Mouse (Mus musculus): Measurements from ENCODE around the gene Rev3l. TPM values are rescaled to one million over a fixed set of nuclear protein-coding genes. Genes with fewer than 3 reads are reported as not detected.
A peak's percentile ranks its signal among the peaks of the same experiment; 100 is the strongest.

Rev3l gene
- polyA plus RNA-seq, 1 experiment: 38.4 TPM

- Histone ChIP-seq H3K27me3 (ENCODE audit: control insufficient read depth, insufficient read depth, low read length) (no peaks in the 10 kb centered on the region), H3K36me3 (ENCODE audit: control insufficient read depth, insufficient read depth, low read length) (no peaks in the 10 kb centered on the region), H3K27ac (ENCODE audit: control insufficient read depth, insufficient read depth, low read depth, low read length) (no peak overlapping the region; the same call in 1 of the 2 replicates), H3K4me3 (ENCODE audit: control insufficient read depth, low read depth, low read length) (no peak overlapping the region), H3K4me1 (ENCODE audit: control insufficient read depth, insufficient read depth, low read length) (peaks cover 7% of the 10 kb centered on the region)
- TF ChIP-seq CTCF (IDR thresholded peaks at IDR 0.05; ENCODE audit: control insufficient read depth, insufficient read depth, insufficient replicate concordance, low read depth, low read length) (no peak), POLR2A (IDR thresholded peaks at IDR 0.05; ENCODE audit: control insufficient read depth, low read depth, low read length) (no peak)
Observed at GRCm38 (mm10) chr10:39893702-39894697, 162.1 kb downstream of the Rev3l start.

- Histone ChIP-seq H3K4me3 (ENCODE audit: control insufficient read depth, low read depth, low read length) (no peak overlapping the region), H3K4me1 (ENCODE audit: control insufficient read depth, insufficient read depth, low read length) (peaks cover 8% of the 10 kb centered on the region), H3K27ac (ENCODE audit: control insufficient read depth, insufficient read depth, low read depth, low read length) (no peak overlapping the region), H3K36me3 (ENCODE audit: control insufficient read depth, insufficient read depth, low read length) (no peaks in the 10 kb centered on the region), H3K27me3 (ENCODE audit: control insufficient read depth, insufficient read depth, low read length) (no peaks in the 10 kb centered on the region)
- TF ChIP-seq POLR2A (IDR thresholded peaks at IDR 0.05; ENCODE audit: control insufficient read depth, low read depth, low read length): no peak
Observed at GRCm38 (mm10) chr10:39896503-39896902, 164.6 kb downstream of the Rev3l start.

- Histone ChIP-seq H3K36me3 (ENCODE audit: control insufficient read depth, insufficient read depth, low read length) (no peaks in the 10 kb centered on the region), H3K27ac (ENCODE audit: control insufficient read depth, insufficient read depth, low read depth, low read length) (peak within 1 kb of the TSS; percentile 67), H3K4me1 (ENCODE audit: control insufficient read depth, insufficient read depth, low read length) (peaks cover 8% of the 10 kb centered on the region), H3K27me3 (ENCODE audit: control insufficient read depth, insufficient read depth, low read length) (no peaks in the 10 kb centered on the region), H3K4me3 (ENCODE audit: control insufficient read depth, low read depth, low read length) (peak within 1 kb of the TSS; percentile 93)
- no peak for TF ChIP-seq CTCF (IDR thresholded peaks at IDR 0.05; ENCODE audit: control insufficient read depth, insufficient read depth, insufficient replicate concordance, low read depth, low read length)
- TF ChIP-seq POLR2A (IDR thresholded peaks at IDR 0.05; ENCODE audit: control insufficient read depth, low read depth, low read length): peak; percentile 78
Observed at GRCm38 (mm10) chr10:39898874-39899371, 167.0 kb downstream of the Rev3l start, which contains the start of gene Mfsd4b4. Mfsd4b4 (minus strand) TSS chr10:39899238.

GRCm38 (mm10) chr10:39904191-39904590, 172.3 kb downstream of the Rev3l start:
- Histone ChIP-seq H3K27ac (ENCODE audit: control insufficient read depth, insufficient read depth, low read depth, low read length) (no peak overlapping the region), H3K27me3 (ENCODE audit: control insufficient read depth, insufficient read depth, low read length) (no peaks in the 10 kb centered on the region), H3K36me3 (ENCODE audit: control insufficient read depth, insufficient read depth, low read length) (no peaks in the 10 kb centered on the region), H3K4me1 (ENCODE audit: control insufficient read depth, insufficient read depth, low read length) (0 out of 2 replicates have a peak, but pooled peaks cover 2% of the 10 kb centered on the region), H3K4me3 (ENCODE audit: control insufficient read depth, low read depth, low read length) (no peak overlapping the region)
- no peak for TF ChIP-seq POLR2A (IDR thresholded peaks at IDR 0.05; ENCODE audit: control insufficient read depth, low read depth, low read length)
- TF ChIP-seq CTCF (IDR thresholded peaks at IDR 0.05; ENCODE audit: control insufficient read depth, insufficient read depth, insufficient replicate concordance, low read depth, low read length): no peak

- no peaks in the 10 kb centered on the region for H3K36me3 ChIP-seq (ENCODE audit: control insufficient read depth, insufficient read depth, low read length)
- H3K4me1 ChIP-seq (ENCODE audit: control insufficient read depth, insufficient read depth, low read length): no peaks in the 10 kb centered on the region
- no peak overlapping the region for H3K4me3 ChIP-seq (ENCODE audit: control insufficient read depth, low read depth, low read length)
- no peak for TF ChIP-seq CTCF (IDR thresholded peaks at IDR 0.05; ENCODE audit: control insufficient read depth, insufficient read depth, insufficient replicate concordance, low read depth, low read length)
- no peak for TF ChIP-seq POLR2A (IDR thresholded peaks at IDR 0.05; ENCODE audit: control insufficient read depth, low read depth, low read length)
- no peaks in the 10 kb centered on the region for H3K27me3 ChIP-seq (ENCODE audit: control insufficient read depth, insufficient read depth, low read length)
- H3K27ac ChIP-seq (ENCODE audit: control insufficient read depth, insufficient read depth, low read depth, low read length): no peak overlapping the region
Observed at GRCm38 (mm10) chr10:39906799-39907658, 175.1 kb downstream of the Rev3l start.

- no peaks in the 10 kb centered on the region for H3K4me1 ChIP-seq (ENCODE audit: control insufficient read depth, insufficient read depth, low read length)
- no peaks in the 10 kb centered on the region for H3K36me3 ChIP-seq (ENCODE audit: control insufficient read depth, insufficient read depth, low read length)
- H3K27me3 ChIP-seq (ENCODE audit: control insufficient read depth, insufficient read depth, low read length): no peaks in the 10 kb centered on the region
- no peak overlapping the region for H3K4me3 ChIP-seq (ENCODE audit: control insufficient read depth, low read depth, low read length)
- no peak overlapping the region for H3K27ac ChIP-seq (ENCODE audit: control insufficient read depth, insufficient read depth, low read depth, low read length)
- TF ChIP-seq POLR2A (IDR thresholded peaks at IDR 0.05; ENCODE audit: control insufficient read depth, low read depth, low read length): no peak
- no peak for TF ChIP-seq CTCF (IDR thresholded peaks at IDR 0.05; ENCODE audit: control insufficient read depth, insufficient read depth, insufficient replicate concordance, low read depth, low read length)
Observed at GRCm38 (mm10) chr10:39908768-39909441, 177.0 kb downstream of the Rev3l start.

Measured in testis, adult 2 months (tissue).